Mouse (Mus musculus) heart, postnatal 0 days (tissue): ENCODE data around the gene Fam89b.

Source experiments
- CTCF ChIP-seq: IDR thresholded peaks from 2 replicates; pipeline ENCODE4 v1.5.1; 2016; ENCODE audit warnings: antibody characterized with exemption, control low read depth, low read depth
- EP300 ChIP-seq: IDR thresholded peaks from 2 replicates; pipeline ENCODE4 v1.6.1; 2016; ENCODE audit warnings: antibody characterized with exemption, low read depth

GRCm38 (mm10) chr19:5710068-5710467 is 19.4 kb downstream of the Fam89b start:
- TF ChIP-seq CTCF (no peak), EP300 (no peak)
